Mouse (Mus musculus) brain, embryonic 14.5 days (tissue): ENCODE data around the gene Brdt.

ENCODE experiments used
- CTCF ChIP-seq: fragments of 200-500 bp; IDR thresholded peaks from 2 replicates; pipeline ENCODE4 v1.5.1; 2012; ENCODE audit warnings: inconsistent platforms, mild to moderate bottlenecking, moderate library complexity, borderline replicate concordance; ENCODE audit not compliant: insufficient read depth, insufficient read length; ENCODE audit errors: extremely low read depth
- POLR2A ChIP-seq: fragments of 200-500 bp; IDR thresholded peaks from 2 replicates; pipeline ENCODE4 v1.6.1; 2012; ENCODE audit warnings: mild to moderate bottlenecking, inconsistent platforms, borderline replicate concordance; ENCODE audit not compliant: poor library complexity, insufficient read depth, insufficient read length, severe bottlenecking; ENCODE audit errors: extremely low read depth

GRCm38 (mm10) chr5:107287908-107288267 is 43.1 kb upstream of the Brdt start:
- TF ChIP-seq POLR2A (no peak), CTCF (no peak)
